Mouse (Mus musculus): Measurements from ENCODE around the gene Slc35f1. TPM values are rescaled to one million over a fixed set of nuclear protein-coding genes. Genes with fewer than 3 reads are reported as not detected.
A peak's percentile ranks its signal among the peaks of the same experiment; 100 is the strongest.

Slc35f1 gene
- total RNA-seq (2021) = under 1 TPM; 0.35 to 0.75 TPM

DNA sequence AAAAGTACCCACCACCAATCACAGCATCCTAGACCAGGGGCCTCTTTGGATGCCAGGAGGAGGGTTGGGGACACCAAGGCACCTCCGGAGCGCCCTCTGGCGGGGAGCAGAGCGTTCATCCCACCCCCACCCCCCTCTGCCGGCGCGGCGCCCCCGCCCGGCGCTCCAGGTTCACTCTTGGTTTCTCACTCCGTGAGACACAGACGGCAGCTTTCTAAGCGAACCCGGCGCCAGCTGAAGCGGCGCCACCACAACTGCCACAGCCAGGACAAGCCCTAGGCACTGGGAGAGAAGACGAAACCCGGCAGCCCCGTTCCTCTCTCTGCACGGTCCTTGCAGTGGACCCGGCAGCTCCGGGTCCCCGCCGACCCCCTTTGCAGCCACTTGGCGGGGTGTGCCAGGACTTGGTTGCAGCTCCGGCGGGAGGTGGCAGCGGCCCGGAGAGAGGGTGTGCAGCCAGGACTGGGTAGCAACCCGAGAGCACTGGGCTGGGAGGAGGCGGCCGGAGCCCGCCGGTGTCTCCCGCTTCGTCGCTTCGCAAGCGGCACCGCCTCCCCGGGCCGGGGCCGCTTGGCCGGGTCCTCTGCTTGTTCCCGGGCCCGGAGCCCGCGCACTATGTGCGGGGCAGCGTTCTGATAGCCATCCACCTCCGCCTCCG lies at the start of gene Slc35f1:
Slc35f1 (plus strand) TSS at position 200 of the 658 bp plus-strand sequence.
- intact Hi-C loops (cut with DNase I) = no loop called here

GRCm38 (mm10) chr10:52671234-52671633 lies 19.1 kb upstream of the Slc35f1 start:
- intact Hi-C loops (cut with DNase I) = no loop called here
- no peak for DNase-seq

More for the DNA sequence above, at the start of gene Slc35f1:
- DNase-seq = peak; percentile 41 to 53

GRCm38 (mm10) chr10:52690992-52691731 lies 829 bp downstream of the Slc35f1 start:
- DNase-seq = peak; percentile 1 to 4
- intact Hi-C loops (cut with DNase I) = no loop called here

DNA sequence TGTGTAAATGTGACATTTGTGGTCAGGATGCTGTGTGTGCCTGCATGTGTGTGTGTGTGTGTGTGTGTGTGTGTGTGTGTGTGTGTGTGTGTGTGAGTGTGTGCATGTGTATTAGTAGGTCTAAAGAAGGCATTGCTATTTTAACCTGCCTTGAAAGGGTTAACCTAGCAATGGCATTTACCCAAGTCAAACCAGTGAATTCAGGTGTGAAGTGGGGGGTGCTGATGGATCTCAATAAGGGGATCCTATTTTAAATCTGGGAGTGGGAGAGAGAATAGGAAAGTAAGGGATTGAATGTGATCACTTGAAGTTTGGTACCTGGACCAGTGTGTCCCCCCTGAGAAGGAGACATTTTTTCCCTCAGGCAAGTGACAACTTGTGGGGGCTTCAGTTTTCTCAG lies 13.4 kb downstream of the Slc35f1 start:
- intact Hi-C loops (cut with DNase I) = no loop called here
- no peak for DNase-seq

DNA sequence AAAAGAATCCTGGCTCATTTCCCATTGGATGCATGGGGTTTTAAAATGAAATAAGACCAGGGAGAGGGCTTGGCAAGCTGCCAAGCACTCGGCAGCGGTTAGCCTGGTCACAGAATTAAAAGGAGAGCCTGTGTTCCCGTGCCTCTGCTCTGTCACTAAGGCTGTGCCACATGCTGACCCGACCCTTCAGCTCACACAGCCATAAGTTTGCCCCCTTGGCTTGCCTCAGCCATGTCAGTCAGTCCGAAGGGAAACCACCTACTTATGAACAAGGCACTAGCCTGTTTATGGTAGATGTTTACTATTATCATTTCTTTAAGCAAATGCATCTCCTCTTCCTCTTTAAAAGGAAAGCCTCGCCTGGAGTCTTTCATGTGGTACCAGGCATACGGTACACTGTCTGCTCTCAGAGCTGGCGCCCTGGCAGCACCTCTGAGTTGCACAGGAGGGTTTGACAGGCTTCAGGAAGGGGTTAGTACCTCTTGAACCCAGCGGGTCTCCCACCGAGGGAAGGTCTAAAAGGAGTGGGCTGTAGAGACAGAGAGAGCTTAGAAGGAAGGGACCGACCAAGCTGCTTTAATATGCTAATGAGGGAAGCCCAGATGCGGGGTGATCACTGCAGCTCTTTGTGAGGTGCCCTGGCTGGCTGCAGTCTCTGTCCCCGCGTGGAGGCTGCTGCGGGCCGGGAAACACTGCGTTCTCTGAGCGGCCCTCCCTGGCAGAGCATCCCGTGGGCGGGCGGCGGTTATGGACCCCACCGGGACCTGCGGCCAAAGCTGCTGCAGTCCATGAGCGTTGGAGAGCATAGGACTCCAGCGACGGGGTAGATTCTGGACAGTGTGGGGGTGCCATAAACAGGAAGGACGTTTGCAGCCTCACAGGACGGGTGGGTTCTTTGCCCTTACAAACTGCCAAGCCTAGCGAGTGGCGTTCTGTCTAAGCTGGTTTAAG lies 14.0 kb downstream of the Slc35f1 start:
- peak; percentile 3 for DNase-seq
- intact Hi-C loops (cut with DNase I) = no loop called here

GRCm38 (mm10) chr10:52709482-52709881 lies 19.1 kb downstream of the Slc35f1 start:
- intact Hi-C loops (cut with DNase I) = no loop called here

DNA sequence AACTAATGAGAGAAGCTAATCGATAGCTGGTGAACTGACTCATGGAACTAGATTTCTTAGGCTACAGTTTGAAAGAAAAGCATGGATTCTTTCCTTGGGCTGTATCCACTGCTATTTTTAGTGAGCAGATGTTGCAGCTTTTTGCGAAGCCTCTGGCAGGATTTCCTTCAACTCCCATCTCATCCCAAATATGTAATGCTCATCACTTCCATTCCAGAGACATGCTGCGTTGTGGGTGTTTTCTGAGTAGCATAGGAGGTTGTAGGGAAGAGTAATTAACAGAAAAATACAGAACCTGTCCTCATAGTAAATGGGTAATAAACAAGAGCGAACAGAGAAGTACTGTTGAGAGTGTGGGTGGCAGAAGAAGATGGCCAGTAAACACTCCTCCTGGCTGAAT lies 21.8 kb downstream of the Slc35f1 start:
- no peak for DNase-seq
- intact Hi-C loops (cut with DNase I) = no loop called here

More at GRCm38 (mm10) chr10:52709482-52709881, 19.1 kb downstream of the Slc35f1 start:
- DNase-seq = no peak

DNA sequence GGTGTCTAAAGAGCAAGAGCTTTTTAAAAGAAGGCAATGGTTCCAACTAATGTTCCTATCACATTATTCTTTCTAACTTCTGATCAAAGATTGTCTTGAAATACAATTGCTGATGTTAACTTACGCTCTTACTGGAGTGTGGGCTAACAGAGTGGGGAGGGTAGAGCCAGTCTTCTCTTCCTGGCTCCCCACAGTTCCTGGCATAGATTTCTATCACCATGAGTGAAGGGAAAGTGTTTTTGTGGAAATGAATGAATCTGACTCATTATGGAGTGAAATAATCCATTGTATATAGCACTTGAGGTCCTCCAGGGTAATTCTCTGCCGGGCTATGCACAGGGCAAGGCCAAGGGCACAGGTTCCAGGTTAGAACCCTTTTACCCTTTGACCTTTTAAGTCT lies 24.2 kb downstream of the Slc35f1 start:
- intact Hi-C loops (cut with DNase I) = no loop called here
- no peak for DNase-seq

DNA sequence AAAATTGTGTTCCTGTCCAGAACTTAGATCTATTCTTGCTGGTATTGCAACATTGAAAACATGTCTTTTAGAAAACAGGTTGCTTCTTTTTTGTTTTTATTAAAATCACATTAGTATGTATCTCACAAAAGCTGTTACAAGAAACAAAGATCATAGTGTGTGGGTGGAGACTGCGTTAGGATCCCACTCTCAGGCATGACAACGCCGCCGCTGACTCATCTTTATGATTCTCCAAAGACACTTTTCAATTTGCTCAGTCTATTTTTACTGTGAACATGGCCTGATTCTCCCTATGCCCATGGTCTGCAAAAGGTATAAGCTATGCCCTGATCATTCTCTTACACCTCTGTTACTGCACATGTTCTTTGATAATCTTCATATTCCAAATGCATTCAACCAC lies 24.8 kb downstream of the Slc35f1 start:
- DNase-seq = no peak
- intact Hi-C loops (cut with DNase I) = no loop called here

DNA sequence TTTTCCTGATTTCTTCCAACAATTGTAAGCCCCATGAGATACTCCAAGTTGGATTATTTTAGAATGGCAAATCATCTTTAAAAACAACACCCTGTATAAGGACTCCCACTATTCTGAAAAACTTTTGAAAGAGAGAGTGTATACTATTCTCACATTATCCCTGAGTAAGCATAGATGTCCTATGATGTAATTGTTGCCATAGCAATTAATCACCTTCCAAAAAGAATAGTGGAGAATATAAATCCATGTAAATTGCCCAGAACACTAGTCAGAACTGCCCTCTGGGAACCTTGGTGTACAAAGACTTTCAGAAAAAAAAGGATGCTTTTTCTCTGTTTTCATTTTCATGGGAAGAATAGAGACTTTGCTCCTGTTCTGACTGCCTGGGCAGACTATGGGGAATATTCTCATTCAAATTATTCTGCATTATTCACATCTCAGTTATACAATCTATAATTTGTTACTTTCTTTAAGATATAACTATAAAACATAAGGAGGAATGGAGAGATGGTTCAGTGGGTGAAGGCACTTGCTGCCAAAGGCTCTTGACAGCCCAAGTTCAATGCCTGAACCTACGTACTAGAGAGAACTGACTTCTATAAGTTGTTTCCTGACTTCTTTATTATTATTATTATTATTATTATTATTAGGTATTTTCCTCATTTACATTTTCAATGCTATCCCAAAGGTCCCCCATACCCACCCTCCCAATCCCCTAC lies 28.0 kb downstream of the Slc35f1 start:
- intact Hi-C loops (cut with DNase I) = no loop called here
- no peak for DNase-seq

DNA sequence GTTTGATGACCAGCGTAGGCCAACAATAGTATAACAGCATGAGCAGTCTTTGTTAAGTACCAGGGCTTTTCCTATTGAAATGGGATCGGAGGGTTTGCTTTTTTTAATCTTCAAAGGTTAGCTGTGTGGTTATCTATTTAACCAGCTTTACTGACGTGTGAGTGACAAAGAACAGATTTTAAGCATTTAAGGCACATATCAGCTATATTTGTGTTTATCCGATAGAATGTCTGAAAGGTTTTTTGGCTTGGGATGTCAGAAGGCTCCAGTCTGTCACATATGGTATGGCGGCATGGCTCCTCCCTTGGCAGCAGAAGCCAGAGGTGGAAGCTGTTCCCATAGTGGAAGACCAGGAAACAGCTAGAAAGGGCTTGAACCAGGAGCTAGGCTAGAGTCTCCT lies 36.3 kb downstream of the Slc35f1 start:
- intact Hi-C loops (cut with DNase I) = no loop called here
- DNase-seq = no peak

DNA sequence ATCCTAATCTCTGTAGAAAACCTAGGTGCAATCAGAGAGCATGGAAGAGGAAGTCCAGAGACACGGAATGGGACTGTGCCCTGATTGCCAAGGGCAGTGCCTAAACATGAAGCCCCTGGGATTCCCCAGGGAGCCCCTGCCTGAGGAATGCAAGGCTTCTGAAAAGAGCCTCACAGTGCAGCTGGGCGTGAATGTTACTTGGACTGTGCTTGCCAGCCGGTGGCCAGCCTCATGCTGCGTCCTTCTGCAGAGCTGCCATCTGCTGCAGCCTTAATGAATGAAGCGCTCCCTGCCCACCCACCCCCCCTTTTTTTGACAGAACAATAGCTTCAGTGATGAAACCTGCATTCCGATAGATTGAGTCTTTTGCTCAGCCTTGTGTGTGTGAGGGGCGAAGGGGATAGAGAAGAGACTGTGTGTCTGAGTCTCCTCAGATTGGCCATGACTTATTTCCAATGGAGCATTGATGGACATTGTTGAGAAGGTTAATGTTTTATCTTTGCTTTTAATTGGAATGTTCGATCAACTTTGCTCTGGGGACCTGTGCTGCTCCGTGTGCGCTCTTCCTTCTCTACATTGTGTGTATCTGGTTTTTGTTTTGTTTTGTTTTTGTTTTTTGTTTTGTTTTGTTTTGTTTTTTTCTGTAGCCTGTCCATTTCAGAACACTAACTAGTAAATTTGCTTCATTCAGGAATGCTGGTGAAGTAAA lies 52.5 kb downstream of the Slc35f1 start:
- intact Hi-C loops (cut with DNase I) = no loop called here

DNA sequence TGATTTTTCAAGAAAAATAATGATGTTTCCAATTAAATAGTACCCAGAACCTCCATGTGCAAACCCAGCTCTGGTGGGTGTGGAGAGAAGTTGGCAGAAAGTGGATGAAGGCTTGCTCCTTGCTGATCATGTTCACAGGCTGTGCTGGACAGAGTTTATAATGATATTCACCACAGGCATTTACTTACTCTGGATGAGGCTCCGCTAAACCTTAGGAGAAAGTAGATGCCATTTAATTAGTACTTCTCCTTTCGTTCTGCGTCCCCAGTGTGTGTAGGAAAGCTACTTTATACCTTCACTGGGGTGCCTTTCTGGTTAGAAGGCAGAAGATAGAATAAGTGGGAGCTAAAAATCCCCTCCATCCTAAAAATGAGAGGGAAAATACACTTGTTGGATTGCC lies 53.5 kb downstream of the Slc35f1 start:
- no peak for DNase-seq
- intact Hi-C loops (cut with DNase I) = no loop called here

More for the DNA sequence above, 52.5 kb downstream of the Slc35f1 start:
- DNase-seq = no peak

DNA sequence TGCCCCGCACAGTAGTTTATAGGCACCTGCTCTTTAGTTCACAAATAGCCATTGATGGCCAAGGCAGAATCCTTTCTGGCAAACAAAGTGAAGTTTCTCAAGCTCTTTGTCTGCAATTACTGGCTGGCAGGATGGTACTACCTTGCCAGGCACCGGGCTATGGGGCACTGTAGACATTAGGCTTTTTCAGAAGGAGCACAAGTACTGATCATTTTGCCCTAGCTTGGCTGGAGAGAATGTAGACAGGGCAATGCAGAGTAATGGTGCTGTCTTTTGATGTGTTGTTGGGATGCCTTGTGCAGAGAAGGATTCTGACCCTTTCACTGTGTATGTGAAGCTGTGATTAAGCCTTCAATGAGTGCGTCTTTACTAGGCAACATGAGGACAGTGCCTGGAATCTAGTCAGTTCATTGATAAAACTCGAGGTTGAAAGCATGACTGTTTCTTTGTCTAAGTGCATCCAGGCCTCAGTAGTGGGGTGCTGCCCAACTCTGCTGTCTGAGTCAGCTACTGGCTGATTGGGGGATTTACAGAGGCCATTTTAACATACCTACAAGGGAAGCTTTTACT lies 57.8 kb downstream of the Slc35f1 start:
- intact Hi-C loops (cut with DNase I) = no loop called here

DNA sequence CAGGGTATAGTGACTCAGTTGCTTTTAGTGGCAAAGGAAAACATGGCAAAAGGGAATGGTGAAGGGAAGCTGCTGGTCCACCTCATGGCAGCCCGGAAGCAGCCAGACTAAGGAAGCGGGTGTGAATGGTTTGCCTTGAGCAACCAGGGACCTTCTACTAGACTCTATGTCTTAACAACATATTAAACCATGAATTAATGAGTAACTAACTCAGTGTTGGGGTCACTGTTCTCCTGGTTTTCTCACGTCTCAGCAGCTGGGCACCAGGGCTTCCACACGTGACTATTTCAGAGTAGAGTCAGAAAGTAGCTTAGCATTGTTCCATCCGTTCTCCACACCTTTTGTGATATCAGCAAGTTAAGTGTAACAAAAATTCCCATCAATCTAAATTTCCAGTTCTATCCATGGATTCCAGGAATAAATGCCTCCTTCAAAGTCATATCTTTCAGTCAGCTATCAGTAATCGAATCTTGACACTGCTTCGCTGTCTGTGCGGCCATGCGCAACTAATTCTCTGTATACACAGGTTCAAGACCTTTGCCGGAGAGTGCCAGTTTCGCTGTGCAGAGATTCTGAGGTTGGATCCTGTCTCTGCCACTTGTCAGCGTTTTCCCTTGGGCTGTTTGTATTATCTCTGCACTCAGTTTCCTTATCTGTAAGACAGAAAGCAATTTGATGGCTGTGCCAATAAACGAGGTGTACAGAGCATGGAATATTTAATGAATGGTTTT lies 65.8 kb downstream of the Slc35f1 start:
- intact Hi-C loops (cut with DNase I) = no loop called here
- DNase-seq = no peak

More for the DNA sequence above, 57.8 kb downstream of the Slc35f1 start:
- no peak for DNase-seq

DNA sequence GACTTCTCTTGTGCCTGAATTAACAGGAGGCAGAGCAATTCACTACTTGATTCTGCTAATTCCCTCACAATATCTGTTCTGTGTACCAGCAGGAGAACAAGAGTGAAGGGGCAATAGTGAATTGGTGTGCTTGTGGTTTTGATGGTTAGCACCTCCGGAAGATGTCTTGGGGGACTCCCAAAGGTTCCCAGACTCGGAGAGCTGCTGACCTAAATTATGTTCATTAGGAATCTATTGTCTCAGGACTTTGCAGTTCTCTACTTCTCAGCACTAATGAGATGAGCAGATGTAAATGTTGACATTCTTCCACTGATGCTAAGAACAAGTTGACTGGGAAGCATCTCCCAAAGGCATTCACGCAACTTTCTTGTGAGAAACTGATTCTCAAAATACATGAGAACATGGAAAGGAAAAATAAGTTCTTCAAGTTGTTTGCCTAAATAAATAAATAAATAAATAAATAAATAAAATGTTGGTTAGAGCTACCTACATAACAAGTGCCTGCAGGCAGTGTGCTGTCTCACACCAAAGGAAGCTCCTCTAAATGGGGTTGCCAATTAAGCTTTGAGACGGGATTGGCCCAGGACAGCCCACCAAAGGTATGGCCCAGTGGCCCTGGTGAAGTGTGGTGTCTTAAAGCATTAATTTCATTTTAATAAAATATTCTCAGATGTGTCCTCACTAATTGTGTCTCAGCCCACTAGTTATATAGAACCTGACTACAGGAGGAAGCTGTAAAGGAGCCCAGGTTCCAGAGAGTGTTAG lies 67.3 kb downstream of the Slc35f1 start:
- intact Hi-C loops (cut with DNase I) = no loop called here
- DNase-seq = no peak

DNA sequence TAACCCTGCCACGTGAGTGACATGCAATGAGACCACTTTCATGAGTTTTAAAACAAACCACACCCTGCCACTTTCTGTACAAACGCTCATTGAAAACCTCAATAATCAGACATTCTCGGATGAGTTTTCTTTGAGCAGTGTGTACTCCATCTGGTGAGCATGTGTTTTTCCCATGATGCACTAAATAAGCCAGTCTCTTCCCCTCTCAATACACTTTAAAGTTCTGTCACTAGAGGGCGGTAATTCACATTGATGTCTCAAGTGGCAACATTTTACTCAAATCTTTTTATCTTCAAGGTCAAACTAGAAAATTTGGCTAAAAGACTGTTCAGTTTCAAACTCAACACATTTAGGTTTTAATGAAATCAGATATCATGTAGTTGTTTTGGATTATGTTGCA lies 68.3 kb downstream of the Slc35f1 start:
- intact Hi-C loops (cut with DNase I) = no loop called here
- no peak for DNase-seq

- intact Hi-C loops (cut with DNase I) = no loop called here
- DNase-seq = no peak
These were observed 70.2 kb downstream of the Slc35f1 start for GRCm38 (mm10) chr10:52760527-52760926.

Measured in heart, postnatal 36 days (tissue).